21 mouse cellular contexts compared by ENCODE assay signal in the genomic region with DNA sequence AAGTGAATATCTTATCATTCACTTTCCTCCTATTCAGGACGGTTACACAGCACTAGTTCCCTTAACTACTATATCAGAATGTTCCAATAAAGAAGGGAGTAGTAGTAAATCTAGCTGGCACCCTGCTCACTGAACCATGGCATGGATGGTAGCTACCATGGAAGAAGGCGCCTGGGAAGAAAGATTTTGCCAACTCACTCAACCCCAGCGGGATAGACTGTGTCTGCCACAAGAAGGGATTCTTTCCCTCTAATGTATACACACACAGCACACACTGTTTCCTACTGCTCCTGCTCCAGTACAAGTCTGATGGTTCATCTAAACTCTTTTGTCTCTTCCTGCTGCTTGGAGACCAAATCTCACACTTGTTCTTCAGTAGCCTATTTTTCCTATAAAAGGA.
DNase-seq lines count a peak whose midpoint lies in the region; ATAC-seq and TF ChIP-seq lines count a peak whose summit lies in the region.
"Had no signal": no experiment of that assay in that cellular context is flagged by ENCODE, and none has a peak within 500 bp of the region (broad histone marks: within the 10 kb centered on the region; RNA-seq: fewer than 3 reads in every experiment).

No protein-coding gene starts in this region.

- H3K4me3 ChIP-seq in kidney, embryonic 15.5 days (replicated peaks) = no peak overlapping the region
- H3K4me3 ChIP-seq in kidney, postnatal 0 days (replicated peaks; ENCODE audit: low read depth, low read length) = no peak overlapping the region
- H3K4me3 ChIP-seq: embryonic facial prominence, embryonic 13.5 days; embryonic facial prominence, embryonic 15.5 days; erythroblast, embryonic 14.5 days; forebrain, embryonic 10.5 days; forebrain, embryonic 12.5 days had no signal

- no peaks in the 10 kb centered on the region for H3K4me1 ChIP-seq in kidney, embryonic 15.5 days
- no peaks in the 10 kb centered on the region for H3K4me1 ChIP-seq in kidney, postnatal 0 days (replicated peaks; ENCODE audit: insufficient read depth, low read length)

- whole genome bisulfite sequencing in kidney, embryonic 15.5 days = 60% methylated on average over 3 of the region's 3 CpGs
- 53% methylated on average over 3 of the region's 3 CpGs for WGBS in kidney, postnatal 0 days

- no peak for TF ChIP-seq CTCF in kidney, postnatal 0 days (IDR thresholded peaks at IDR 0.05; ENCODE audit: low read depth)

- 0 out of 2 replicates have a peak, but pooled peaks cover 3% of the 10 kb centered on the region for H3K27me3 ChIP-seq in kidney, embryonic 15.5 days
- H3K27me3 ChIP-seq in kidney, postnatal 0 days (ENCODE audit: insufficient read depth, low read length) = no peaks in the 10 kb centered on the region
- H3K27me3 ChIP-seq: forebrain, embryonic 12.5 days had no signal

- no peak for DNase-seq in kidney, adult 9 months
- DNase-seq in kidney, postnatal 0 days (ENCODE audit: low spot score) = peak; percentile 42
- DNase-seq in kidney, postnatal 14 days = no peak
- DNase-seq: adrenal gland, adult 2 months; adrenal gland, postnatal 10 days; adrenal gland, postnatal 25 days; cerebellum, adult 11 months; cerebellum, adult 18-20 months; cerebellum, adult 8-10 months; cerebellum, adult 9-11 months; cerebellum, postnatal 14 days; cerebellum, postnatal 36 days; embryo, embryonic 11 days had no signal

- H3K9me3 ChIP-seq in kidney, embryonic 15.5 days (replicated peaks) = no peaks in the 10 kb centered on the region
- no peaks in the 10 kb centered on the region for H3K9me3 ChIP-seq in kidney, postnatal 0 days (replicated peaks; ENCODE audit: low read length)
- H3K9me3 ChIP-seq: embryonic facial prominence, embryonic 13.5 days; embryonic facial prominence, embryonic 15.5 days; forebrain, embryonic 10.5 days; forebrain, embryonic 12.5 days had no signal

- peak; percentile 64; the same call in 1 of the 2 replicates for ATAC-seq in kidney, embryonic 15.5 days (replicated peaks; ENCODE audit: low FRiP score)
- no peak for ATAC-seq in kidney, postnatal 0 days (replicated peaks; ENCODE audit: low FRiP score, low read depth)
- ATAC-seq: forebrain, embryonic 14.5 days; forebrain, embryonic 16.5 days had no signal

- no peak overlapping the region for H3K27ac ChIP-seq in kidney, embryonic 15.5 days
- H3K27ac ChIP-seq in kidney, postnatal 0 days = no peak overlapping the region
- H3K27ac ChIP-seq: embryonic facial prominence, embryonic 13.5 days; embryonic facial prominence, embryonic 15.5 days; forebrain, embryonic 10.5 days; forebrain, embryonic 12.5 days had no signal

- H3K4me2 ChIP-seq in kidney, embryonic 15.5 days = no peak overlapping the region
- no peak overlapping the region for H3K4me2 ChIP-seq in kidney, postnatal 0 days (ENCODE audit: low read length)
- H3K4me2 ChIP-seq: embryonic facial prominence, embryonic 13.5 days; embryonic facial prominence, embryonic 15.5 days; forebrain, embryonic 12.5 days had no signal

- H3K36me3 ChIP-seq in kidney, embryonic 15.5 days = no peaks in the 10 kb centered on the region
- no peaks in the 10 kb centered on the region for H3K36me3 ChIP-seq in kidney, postnatal 0 days (ENCODE audit: insufficient read depth, low read length)
- H3K36me3 ChIP-seq: embryonic facial prominence, embryonic 13.5 days; embryonic facial prominence, embryonic 15.5 days; forebrain, embryonic 10.5 days; forebrain, embryonic 12.5 days had no signal

- no peak overlapping the region for H3K9ac ChIP-seq in kidney, embryonic 15.5 days
- no peak overlapping the region for H3K9ac ChIP-seq in kidney, postnatal 0 days (ENCODE audit: low read depth, low read length)
- H3K9ac ChIP-seq: embryonic facial prominence, embryonic 13.5 days; embryonic facial prominence, embryonic 15.5 days; forebrain, embryonic 12.5 days had no signal
